In genomic region chr4:150035280-150035679, GRCm38 (mm10) we compare ENCODE assay signal across 8 mouse cellular contexts. TPM values are rescaled to one million over a fixed set of nuclear protein-coding genes. Genes with fewer than 3 reads are reported as not detected.
A peak's percentile ranks its signal among the peaks of the same experiment; 100 is the strongest.
DNase-seq lines count a peak whose midpoint lies in the region; ATAC-seq and TF ChIP-seq lines count a peak whose summit lies in the region.

No protein-coding gene starts in this region.

- TF ChIP-seq EP300 in lung, postnatal 0 days (IDR thresholded peaks at IDR 0.05), result no peak

- H3K4me3 ChIP-seq in C2C12 (ENCODE audit: insufficient read depth, poor library complexity, severe bottlenecking), result no peak overlapping the region
- H3K4me3 ChIP-seq in cortical plate, adult 2 months (ENCODE audit: insufficient read depth, low read length), result no peak overlapping the region
- H3K4me3 ChIP-seq in heart, embryonic 10.5 days, result no peak overlapping the region
- H3K4me3 ChIP-seq in layer of hippocampus, adult 2 months, result no peak overlapping the region
- H3K4me3 ChIP-seq in lung, postnatal 0 days (ENCODE audit: low read depth, low read length), result no peak overlapping the region

- DNase-seq in ZHBTc4 (ENCODE audit: low read depth, low spot score), result peak; percentile 88
- DNase-seq in heart, embryonic 10.5 days (ENCODE audit: low spot score), result peak; percentile 89
- DNase-seq in layer of hippocampus, adult 2 months (ENCODE audit: low spot score in 2 of 2), result peak; percentile 74 to 92
- peak; percentile 91 for DNase-seq in lung, postnatal 0 days (ENCODE audit: low spot score)
- peak; percentile 96 for DNase-seq in right cerebral cortex, postnatal 14 days
- DNase-seq in urinary bladder, postnatal 14 days (ENCODE audit: low spot score), result peak; percentile 93

- no peak overlapping the region for H3K9ac ChIP-seq in lung, postnatal 0 days (replicated peaks; ENCODE audit: low read depth)

- peaks cover 24% of the 10 kb centered on the region for H3K27me3 ChIP-seq in C2C12 (ENCODE audit: control insufficient read depth, insufficient read depth, insufficient read length)
- H3K27me3 ChIP-seq in heart, embryonic 10.5 days (ENCODE audit: insufficient read depth, poor library complexity, severe bottlenecking), result peaks cover 64% of the 10 kb centered on the region
- H3K27me3 ChIP-seq in lung, postnatal 0 days (replicated peaks; ENCODE audit: insufficient read depth, low read length), result peaks cover 41% of the 10 kb centered on the region

- no peak overlapping the region for H3ac ChIP-seq in C2C12 (ENCODE audit: control insufficient read depth, insufficient read length, low read depth)

- no peak overlapping the region for H3K4me2 ChIP-seq in lung, postnatal 0 days (replicated peaks; ENCODE audit: low read depth, low read length)

- H3K79me2 ChIP-seq in C2C12 (ENCODE audit: control insufficient read depth, insufficient read depth), result no peaks in the 10 kb centered on the region

- H3K27ac ChIP-seq in cortical plate, adult 2 months (ENCODE audit: insufficient read depth, low read length), result no peak overlapping the region
- H3K27ac ChIP-seq in heart, embryonic 10.5 days, result no peak overlapping the region
- H3K27ac ChIP-seq in layer of hippocampus, adult 2 months, result no peak overlapping the region
- H3K27ac ChIP-seq in lung, postnatal 0 days (ENCODE audit: low read length), result no peak overlapping the region

- no peaks in the 10 kb centered on the region for H3K79me3 ChIP-seq in C2C12 (ENCODE audit: low read depth)

- no peaks in the 10 kb centered on the region for H3K36me3 ChIP-seq in C2C12 (ENCODE audit: control insufficient read depth, insufficient read depth)
- no peaks in the 10 kb centered on the region for H3K36me3 ChIP-seq in heart, embryonic 10.5 days
- H3K36me3 ChIP-seq in lung, postnatal 0 days (ENCODE audit: insufficient read depth, low read length), result no peaks in the 10 kb centered on the region

- 13% methylated on average over 10 of the region's 10 CpGs for WGBS in heart, embryonic 10.5 days
- 9% methylated on average over 10 of the region's 10 CpGs for WGBS in lung, postnatal 0 days

- peak; percentile 43; the same call in 1 of the 2 replicates for ATAC-seq in lung, postnatal 0 days

- TF ChIP-seq POLR2A in cortical plate, adult 2 months (IDR thresholded peaks at IDR 0.05; ENCODE audit: extremely low read depth, insufficient read depth, low read length), result no peak

- H3K4me1 ChIP-seq in cortical plate, adult 2 months (ENCODE audit: control insufficient read depth, insufficient read depth, low read length), result 0 out of 2 replicates have a peak, but pooled peaks cover 2% of the 10 kb centered on the region
- H3K4me1 ChIP-seq in heart, embryonic 10.5 days, result peaks cover 29% of the 10 kb centered on the region
- H3K4me1 ChIP-seq in lung, postnatal 0 days (ENCODE audit: insufficient read depth, low read depth, low read length), result peaks cover 6% of the 10 kb centered on the region; the same call in 1 of the 2 replicates

- TF ChIP-seq CTCF in C2C12 (IDR thresholded peaks at IDR 0.05; ENCODE audit: control insufficient read depth, insufficient read depth, insufficient read length), result peak; percentile 54
- TF ChIP-seq CTCF in cortical plate, adult 2 months (IDR thresholded peaks at IDR 0.05; ENCODE audit: extremely low read depth, insufficient read depth, low read length), result peak; percentile 92
- peak; percentile 97 for TF ChIP-seq CTCF in layer of hippocampus, adult 2 months (conservative IDR thresholded peaks at IDR 0.05)
- TF ChIP-seq CTCF in lung, postnatal 0 days (IDR thresholded peaks at IDR 0.05), result peak; percentile 96

- H3K9me3 ChIP-seq in heart, embryonic 10.5 days, result no peaks in the 10 kb centered on the region
- H3K9me3 ChIP-seq in lung, postnatal 0 days (ENCODE audit: low read length), result no peaks in the 10 kb centered on the region

TF ChIP-seq in C2C12, 6 proteins besides CTCF, POLR2A, EP300 and RAD21:
- no peak for TF ChIP-seq MAX (IDR thresholded peaks at IDR 0.05)
- no peak for TF ChIP-seq USF1 (IDR thresholded peaks at IDR 0.05; ENCODE audit: low read depth)
- TF ChIP-seq MYOD1 (IDR thresholded peaks at IDR 0.05; ENCODE audit: control insufficient read depth, insufficient read length, low read depth), result no peak

RNA-seq across cellular contexts. Expression of gene H6pd, which starts 26.5 kb away (rescaled TPM):
- 14.9 TPM for polyA plus RNA-seq in C2C12 (2012; fragmentation: generic; extraction: Trizol)
- 5.7 TPM in 2 replicates for polyA plus RNA-seq in cortical plate, adult 2 months (2012; rRNA removed)
- polyA plus RNA-seq in heart, embryonic 10.5 days (2016; fragmentation: Nextera tagmentation; extraction: Ambion mirVana), result 5.8 and 9.0 TPM in 2 replicates
- 10 to 100 TPM in 1 of 2 experiments, 1 to 10 TPM in 1; 9.5 to 11.1 TPM for total RNA-seq in layer of hippocampus, adult 2 months (2021)
- 44.8 and 45.8 TPM in 2 replicates for polyA plus RNA-seq in lung, postnatal 0 days (2015; fragmentation: Nextera tagmentation; extraction: Ambion mirVana)

RNA-seq across cellular contexts. Expression of gene Gpr157, which starts 51.9 kb away (rescaled TPM):
- polyA plus RNA-seq in C2C12 (2012; fragmentation: generic; extraction: Trizol), result 0.25 TPM
- 1.9 and 2.0 TPM in 2 replicates for polyA plus RNA-seq in cortical plate, adult 2 months (2012; rRNA removed)
- polyA plus RNA-seq in heart, embryonic 10.5 days (2016; fragmentation: Nextera tagmentation; extraction: Ambion mirVana), result 0.85 and 2.0 TPM in 2 replicates
- total RNA-seq in layer of hippocampus, adult 2 months (2021), result 1 to 10 TPM; 1.1 to 1.4 TPM
- 1.6 TPM in 2 replicates for polyA plus RNA-seq in lung, postnatal 0 days (2015; fragmentation: Nextera tagmentation; extraction: Ambion mirVana)
